ENCODE assay signal across 17 mouse cellular contexts in the genomic region with DNA sequence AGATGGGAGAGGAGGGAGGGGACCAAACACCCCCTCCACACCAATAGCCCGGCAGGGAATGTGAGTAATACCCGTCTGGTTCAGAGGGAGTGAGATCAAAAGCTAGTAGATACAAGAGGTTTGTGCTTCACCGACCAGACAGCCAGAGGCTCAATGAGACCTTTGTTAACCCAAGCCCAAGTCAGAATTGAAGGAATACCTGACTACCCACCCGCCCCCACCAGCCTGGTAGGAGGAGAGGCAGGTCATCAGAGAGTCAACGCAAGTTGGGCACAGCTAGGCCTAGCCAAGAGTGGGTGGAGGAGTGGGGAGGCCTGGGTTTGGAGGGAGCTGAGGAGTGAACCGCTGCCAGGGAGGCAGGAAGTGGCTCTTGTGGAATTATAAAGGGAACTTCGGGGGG. TPM values are rescaled to one million over a fixed set of nuclear protein-coding genes. Genes with fewer than 3 reads are reported as not detected.
DNase-seq lines count a peak whose midpoint lies in the region; ATAC-seq and TF ChIP-seq lines count a peak whose summit lies in the region.
"Had no signal": no experiment of that assay in that cellular context is flagged by ENCODE, and none has a peak within 500 bp of the region (broad histone marks: within the 10 kb centered on the region; RNA-seq: fewer than 3 reads in every experiment).

No protein-coding gene starts in this region.

- TF ChIP-seq CTCF in forebrain, postnatal 0 days (IDR thresholded peaks at IDR 0.05; ENCODE audit: low read depth), result no peak

- H3K9ac ChIP-seq in forebrain, postnatal 0 days, result no peak overlapping the region
- H3K9ac ChIP-seq in hindbrain, embryonic 16.5 days (ENCODE audit: low read depth, low read length), result peak overlapping the region; percentile 10; the same call in 1 of the 2 replicates
- H3K9ac ChIP-seq in neural tube, embryonic 11.5 days (ENCODE audit: low read length), result no peak overlapping the region
- H3K9ac ChIP-seq: heart, embryonic 15.5 days had no signal

- H3K36me3 ChIP-seq in forebrain, embryonic 10.5 days (replicated peaks), result peaks cover 14% of the 10 kb centered on the region
- no peaks in the 10 kb centered on the region for H3K36me3 ChIP-seq in forebrain, postnatal 0 days (ENCODE audit: insufficient read depth)
- H3K36me3 ChIP-seq in embryonic facial prominence, embryonic 10.5 days (replicated peaks), result no peaks in the 10 kb centered on the region
- H3K36me3 ChIP-seq in hindbrain, embryonic 16.5 days (ENCODE audit: control insufficient read depth, insufficient read depth, low read length), result no peaks in the 10 kb centered on the region
- H3K36me3 ChIP-seq in neural tube, embryonic 11.5 days (ENCODE audit: control insufficient read depth, insufficient read depth, low read length), result no peaks in the 10 kb centered on the region
- H3K36me3 ChIP-seq: heart, embryonic 15.5 days; limb, embryonic 13.5 days had no signal

- no peak for ATAC-seq in forebrain, postnatal 0 days
- ATAC-seq in hindbrain, embryonic 16.5 days, result no peak
- no peak for ATAC-seq in neural tube, embryonic 11.5 days (ENCODE audit: insufficient read depth, low FRiP score, low TSS enrichment)
- ATAC-seq in frontal cortex, adult (ENCODE audit: low TSS enrichment), result no peak
- ATAC-seq: intestine, embryonic 16.5 days had no signal

- peaks cover 91% of the 10 kb centered on the region for H3K27me3 ChIP-seq in forebrain, embryonic 10.5 days (ENCODE audit: poor library complexity, severe bottlenecking)
- H3K27me3 ChIP-seq in forebrain, postnatal 0 days (ENCODE audit: insufficient read depth, low read length), result no peaks in the 10 kb centered on the region
- H3K27me3 ChIP-seq in embryonic facial prominence, embryonic 10.5 days (replicated peaks; ENCODE audit: low read depth, poor library complexity, severe bottlenecking), result peaks cover 97% of the 10 kb centered on the region
- no peaks in the 10 kb centered on the region for H3K27me3 ChIP-seq in hindbrain, embryonic 16.5 days (replicated peaks; ENCODE audit: control insufficient read depth, insufficient read depth, low read length)
- peaks cover 2% of the 10 kb centered on the region; the same call in 1 of the 2 replicates for H3K27me3 ChIP-seq in neural tube, embryonic 11.5 days (ENCODE audit: control insufficient read depth, insufficient read depth, low read length)

- DNase-seq in forebrain, embryonic 10.5 days (ENCODE audit: extremely low spot score, low spot score), result no peak
- no peak for DNase-seq in forebrain, postnatal 0 days
- peak; percentile 20 for DNase-seq in embryonic facial prominence, embryonic 10.5 days (ENCODE audit: low spot score)
- DNase-seq in neural tube, embryonic 11.5 days (ENCODE audit: low spot score), result peak; percentile 11
- no peak for DNase-seq in cerebellum, postnatal 4 days (ENCODE audit: low spot score in 2 of 2)
- DNase-seq in layer of hippocampus, adult 8-10 months (ENCODE audit: low spot score in 2 of 2), result no peak
- DNase-seq: gastrocnemius, postnatal 14 days; right cerebral cortex, postnatal 14 days had no signal

- peak overlapping the region; percentile 93; the same call in 1 of the 2 replicates for H3K4me3 ChIP-seq in forebrain, embryonic 10.5 days
- no peak overlapping the region for H3K4me3 ChIP-seq in forebrain, postnatal 0 days (ENCODE audit: low read depth, low read length)
- no peak overlapping the region for H3K4me3 ChIP-seq in embryonic facial prominence, embryonic 10.5 days
- H3K4me3 ChIP-seq in hindbrain, embryonic 16.5 days (ENCODE audit: low read length), result no peak overlapping the region
- no peak overlapping the region for H3K4me3 ChIP-seq in neural tube, embryonic 11.5 days (ENCODE audit: low read depth, low read length)
- H3K4me3 ChIP-seq: heart, embryonic 15.5 days; limb, embryonic 13.5 days had no signal

- no peaks in the 10 kb centered on the region for H3K9me3 ChIP-seq in forebrain, embryonic 10.5 days
- H3K9me3 ChIP-seq in forebrain, postnatal 0 days (ENCODE audit: low read length), result no peaks in the 10 kb centered on the region
- H3K9me3 ChIP-seq in embryonic facial prominence, embryonic 10.5 days, result no peaks in the 10 kb centered on the region
- no peaks in the 10 kb centered on the region for H3K9me3 ChIP-seq in hindbrain, embryonic 16.5 days (ENCODE audit: control insufficient read depth, low read length)
- H3K9me3 ChIP-seq in neural tube, embryonic 11.5 days (ENCODE audit: control insufficient read depth, low read length), result no peaks in the 10 kb centered on the region
- H3K9me3 ChIP-seq: heart, embryonic 15.5 days; limb, embryonic 13.5 days had no signal

- WGBS in forebrain, embryonic 10.5 days, result 6% methylated on average over 7 of the region's 7 CpGs
- 17% methylated on average over 7 of the region's 7 CpGs for WGBS in forebrain, postnatal 0 days
- 9% methylated on average over 7 of the region's 7 CpGs for WGBS in embryonic facial prominence, embryonic 10.5 days
- WGBS in hindbrain, embryonic 16.5 days, result 13% methylated on average over 7 of the region's 7 CpGs
- 4% methylated on average over 7 of the region's 7 CpGs for WGBS in neural tube, embryonic 11.5 days

- H3K27ac ChIP-seq in forebrain, embryonic 10.5 days, result peak overlapping the region; percentile 100
- no peak overlapping the region for H3K27ac ChIP-seq in forebrain, postnatal 0 days (ENCODE audit: low read depth, low read length)
- H3K27ac ChIP-seq in embryonic facial prominence, embryonic 10.5 days (replicated peaks), result peak overlapping the region; percentile 40; the same call in 1 of the 2 replicates
- H3K27ac ChIP-seq in hindbrain, embryonic 16.5 days (ENCODE audit: low read depth, low read length), result 0 out of 2 replicates have a peak overlapping the region, but pooled peaks have one; percentile 12
- H3K27ac ChIP-seq in neural tube, embryonic 11.5 days (ENCODE audit: low read depth, low read length), result no peak overlapping the region
- H3K27ac ChIP-seq: heart, embryonic 15.5 days; limb, embryonic 13.5 days; macrophage had no signal

- no peak overlapping the region for H3K4me2 ChIP-seq in forebrain, postnatal 0 days (ENCODE audit: low read depth)
- H3K4me2 ChIP-seq in hindbrain, embryonic 16.5 days (ENCODE audit: low read length), result peak overlapping the region; percentile 31
- no peak overlapping the region for H3K4me2 ChIP-seq in neural tube, embryonic 11.5 days (ENCODE audit: low read depth)
- H3K4me2 ChIP-seq: heart, embryonic 15.5 days; limb, embryonic 13.5 days had no signal

- peaks cover 100% of the 10 kb centered on the region for H3K4me1 ChIP-seq in forebrain, embryonic 10.5 days
- H3K4me1 ChIP-seq in forebrain, postnatal 0 days (ENCODE audit: insufficient read depth), result peaks cover 56% of the 10 kb centered on the region
- peaks cover 99% of the 10 kb centered on the region for H3K4me1 ChIP-seq in embryonic facial prominence, embryonic 10.5 days
- H3K4me1 ChIP-seq in hindbrain, embryonic 16.5 days (ENCODE audit: control insufficient read depth, insufficient read depth, low read depth, low read length), result peaks cover 71% of the 10 kb centered on the region
- H3K4me1 ChIP-seq in neural tube, embryonic 11.5 days (ENCODE audit: control insufficient read depth, insufficient read depth, low read length), result peaks cover 44% of the 10 kb centered on the region

RNA-seq across cellular contexts. Expression of gene AC124108.1, which starts 5.1 kb away (rescaled TPM):
- 1.8 and 3.3 TPM in 2 replicates for polyA plus RNA-seq in forebrain, embryonic 10.5 days (2016; fragmentation: Nextera tagmentation; extraction: Ambion mirVana)
- 3.4 and 5.0 TPM in 2 replicates for total RNA-seq in forebrain, postnatal 0 days (2014; rRNA removed)
- polyA plus RNA-seq in forebrain, postnatal 0 days (2015; fragmentation: Nextera tagmentation; extraction: Ambion mirVana), result 0.31 and 0.48 TPM in 2 replicates
- polyA plus RNA-seq in embryonic facial prominence, embryonic 10.5 days (2016; fragmentation: Nextera tagmentation; extraction: Ambion mirVana), result 1.00 and 1.4 TPM in 2 replicates
- polyA plus RNA-seq in hindbrain, embryonic 16.5 days (2015; fragmentation: Nextera tagmentation; extraction: Ambion mirVana), result 1.8 and 2.3 TPM in 2 replicates
- polyA plus RNA-seq in neural tube, embryonic 11.5 days (2014; fragmentation: Nextera tagmentation; extraction: Ambion mirVana), result 2.2 and 2.6 TPM in 2 replicates
- under 1 TPM; 0.69 to 0.92 (median 0.77) TPM for total RNA-seq in layer of hippocampus, adult 8-10 months (2022)
- total RNA-seq: gastrocnemius, postnatal 14 days had no signal
- polyA plus RNA-seq: heart, embryonic 15.5 days; macrophage had no signal

RNA-seq across cellular contexts. Expression of gene Lemd1, which starts 5.1 kb away (rescaled TPM):
- polyA plus RNA-seq in forebrain, embryonic 10.5 days (2016; fragmentation: Nextera tagmentation; extraction: Ambion mirVana), result 4.1 and 4.2 TPM in 2 replicates
- total RNA-seq in forebrain, postnatal 0 days (2014; rRNA removed), result 13.3 and 14.9 TPM in 2 replicates
- 14.7 and 15.1 TPM in 2 replicates for polyA plus RNA-seq in forebrain, postnatal 0 days (2015; fragmentation: Nextera tagmentation; extraction: Ambion mirVana)
- 1.9 and 2.0 TPM in 2 replicates for polyA plus RNA-seq in embryonic facial prominence, embryonic 10.5 days (2016; fragmentation: Nextera tagmentation; extraction: Ambion mirVana)
- 11.4 and 14.0 TPM in 2 replicates for polyA plus RNA-seq in hindbrain, embryonic 16.5 days (2015; fragmentation: Nextera tagmentation; extraction: Ambion mirVana)
- 5.6 and 6.8 TPM in 2 replicates for polyA plus RNA-seq in neural tube, embryonic 11.5 days (2014; fragmentation: Nextera tagmentation; extraction: Ambion mirVana)
- 1 to 10 TPM in 2 of 4 experiments, under 1 TPM in 2; 0.30 to 1.3 (median 0.83) TPM for total RNA-seq in layer of hippocampus, adult 8-10 months (2022)
- total RNA-seq: gastrocnemius, postnatal 14 days had no signal
- polyA plus RNA-seq: heart, embryonic 15.5 days; intestine, embryonic 16.5 days; macrophage had no signal

RNA-seq across cellular contexts. Expression of gene Gm10188, which starts 33.2 kb away (rescaled TPM):
- polyA plus RNA-seq in forebrain, embryonic 10.5 days (2016; fragmentation: Nextera tagmentation; extraction: Ambion mirVana), result not detected in 2 replicates
- 0.92 TPM in 1 of 2 replicates, not detected in the other for total RNA-seq in forebrain, postnatal 0 days (2014; rRNA removed)
- not detected in 2 replicates for polyA plus RNA-seq in forebrain, postnatal 0 days (2015; fragmentation: Nextera tagmentation; extraction: Ambion mirVana)
- not detected in 2 replicates for polyA plus RNA-seq in embryonic facial prominence, embryonic 10.5 days (2016; fragmentation: Nextera tagmentation; extraction: Ambion mirVana)
- not detected in 2 replicates for polyA plus RNA-seq in hindbrain, embryonic 16.5 days (2015; fragmentation: Nextera tagmentation; extraction: Ambion mirVana)
- not detected in 2 replicates for polyA plus RNA-seq in neural tube, embryonic 11.5 days (2014; fragmentation: Nextera tagmentation; extraction: Ambion mirVana)
- total RNA-seq in layer of hippocampus, adult 8-10 months (2022), result not detected
- total RNA-seq: gastrocnemius, postnatal 14 days; layer of hippocampus, adult 18-20 months had no signal
- polyA plus RNA-seq: C2C12; heart, embryonic 15.5 days; intestine, embryonic 16.5 days; limb, embryonic 13.5 days; macrophage; stomach, embryonic 16.5 days had no signal

RNA-seq across cellular contexts. Expression of gene Cdk18, which starts 56.9 kb away (rescaled TPM):
- polyA plus RNA-seq in forebrain, embryonic 10.5 days (2016; fragmentation: Nextera tagmentation; extraction: Ambion mirVana), result 1.4 and 1.5 TPM in 2 replicates
- total RNA-seq in forebrain, postnatal 0 days (2014; rRNA removed), result 2.6 and 3.2 TPM in 2 replicates
- polyA plus RNA-seq in forebrain, postnatal 0 days (2015; fragmentation: Nextera tagmentation; extraction: Ambion mirVana), result 0.70 and 1.2 TPM in 2 replicates
- 2.3 and 3.2 TPM in 2 replicates for polyA plus RNA-seq in embryonic facial prominence, embryonic 10.5 days (2016; fragmentation: Nextera tagmentation; extraction: Ambion mirVana)
- 1.1 and 1.5 TPM in 2 replicates for polyA plus RNA-seq in hindbrain, embryonic 16.5 days (2015; fragmentation: Nextera tagmentation; extraction: Ambion mirVana)
- polyA plus RNA-seq in neural tube, embryonic 11.5 days (2014; fragmentation: Nextera tagmentation; extraction: Ambion mirVana), result 1.9 TPM in 2 replicates
- 10 to 100 TPM; 25.8 to 30.9 (median 27.6) TPM for total RNA-seq in layer of hippocampus, adult 8-10 months (2022)

Comparison
In these comparisons a context has a peak if more than half of its experiments do, and no peak if none do; other contexts are left out.
1. H3K27ac ChIP-seq: peak in forebrain, embryonic 10.5 days (single experiment), embryonic facial prominence, embryonic 10.5 days (single experiment) and hindbrain, embryonic 16.5 days (single experiment); none in forebrain, postnatal 0 days (single experiment) and neural tube, embryonic 11.5 days (single experiment).
2. DNase-seq: peak in embryonic facial prominence, embryonic 10.5 days (single experiment) and neural tube, embryonic 11.5 days (single experiment); none in forebrain, embryonic 10.5 days (single experiment), forebrain, postnatal 0 days (single experiment), cerebellum, postnatal 4 days (0 of 2) and layer of hippocampus, adult 8-10 months (0 of 2).